Mouse (Mus musculus): ENCODE results near the gene Cct3. TPM values are rescaled to one million over a fixed set of nuclear protein-coding genes. Genes with fewer than 3 reads are reported as not detected.

Cct3 gene
- polyA plus RNA-seq, 1 experiment from 2014 or later, result 600 TPM

- Histone ChIP-seq H3K36me3 (peaks cover 21% of the 10 kb centered on the region), H3K9ac (peak overlapping the region; percentile 51), H3K27ac (peak overlapping the region; percentile 90), H3K4me3 (peak overlapping the region; percentile 78), H3K9me3 (no peaks in the 10 kb centered on the region), H3K4me1 (peaks cover 14% of the 10 kb centered on the region), H3K27me3 (no peaks in the 10 kb centered on the region), H3K4me2 (replicated peaks) (peak overlapping the region; percentile 59)
- 2% methylated on average over 12 of the region's 12 CpGs for WGBS
- peak; percentile 19; the same call in 1 of the 2 replicates for ATAC-seq (ENCODE audit: insufficient number of reproducible peaks, insufficient read depth, low FRiP score, low TSS enrichment)
These were observed 781 bp upstream of the Cct3 start for GRCm38 (mm10) chr3:88296110-88296560.

- no peaks in the 10 kb centered on the region for H3K27me3 ChIP-seq
- H3K4me1 ChIP-seq, result peaks cover 14% of the 10 kb centered on the region
- no peak for ATAC-seq (ENCODE audit: insufficient number of reproducible peaks, insufficient read depth, low FRiP score, low TSS enrichment)
- H3K4me2 ChIP-seq (replicated peaks), result peak overlapping the region; percentile 85
- H3K27ac ChIP-seq, result peak overlapping the region; percentile 94
- no peaks in the 10 kb centered on the region for H3K9me3 ChIP-seq
- under 1% methylated on average over 30 of the region's 30 CpGs for WGBS
- H3K36me3 ChIP-seq, result peaks cover 32% of the 10 kb centered on the region
- H3K9ac ChIP-seq, result peak overlapping the region; percentile 84
- peak overlapping the region; percentile 78 for H3K4me3 ChIP-seq
These were observed 470 bp downstream of the Cct3 start for GRCm38 (mm10) chr3:88297321-88297851.

GRCm38 (mm10) chr3:88299172-88299571, 2.3 kb downstream of the Cct3 start:
- Histone ChIP-seq H3K9me3 (no peaks in the 10 kb centered on the region), H3K27me3 (no peaks in the 10 kb centered on the region), H3K4me3 (no peak overlapping the region), H3K4me1 (peaks cover 14% of the 10 kb centered on the region), H3K4me2 (replicated peaks) (no peak overlapping the region), H3K9ac (no peak overlapping the region), H3K27ac (no peak overlapping the region), H3K36me3 (peaks cover 48% of the 10 kb centered on the region)
- ATAC-seq (ENCODE audit: insufficient number of reproducible peaks, insufficient read depth, low FRiP score, low TSS enrichment), result no peak
- 95% methylated on average over 1 of the region's 1 CpGs for WGBS

- WGBS, result 2% methylated on average over 10 of the region's 10 CpGs
- Histone ChIP-seq H3K27ac (no peak within 1 kb of the TSS), H3K4me1 (peaks cover 13% of the 10 kb centered on the region), H3K9me3 (no peaks in the 10 kb centered on the region), H3K9ac (peak within 1 kb of the TSS; percentile 76), H3K36me3 (peaks cover 59% of the 10 kb centered on the region), H3K27me3 (no peaks in the 10 kb centered on the region), H3K4me2 (replicated peaks) (peak within 1 kb of the TSS; percentile 93), H3K4me3 (peak within 1 kb of the TSS; percentile 86)
- peak; percentile 43; the same call in 1 of the 2 replicates for ATAC-seq (ENCODE audit: insufficient number of reproducible peaks, insufficient read depth, low FRiP score, low TSS enrichment)
These were observed 28.1 kb downstream of the Cct3 start, which contains the start of gene Glmp for GRCm38 (mm10) chr3:88324951-88325405. Gene Glmp (plus strand): TSS chr3:88325023.

GRCm38 (mm10) chr3:88328956-88329355, 32.0 kb downstream of the Cct3 start:
- no peak overlapping the region for H3K27ac ChIP-seq
- ATAC-seq (ENCODE audit: insufficient number of reproducible peaks, insufficient read depth, low FRiP score, low TSS enrichment), result no peak
- no peaks in the 10 kb centered on the region for H3K27me3 ChIP-seq
- no peak overlapping the region for H3K9ac ChIP-seq
- H3K4me1 ChIP-seq, result peaks cover 13% of the 10 kb centered on the region
- peaks cover 29% of the 10 kb centered on the region for H3K36me3 ChIP-seq
- no peaks in the 10 kb centered on the region for H3K9me3 ChIP-seq
- WGBS, result 81% methylated on average over 5 of the region's 5 CpGs
- no peak overlapping the region for H3K4me2 ChIP-seq (replicated peaks)
- no peak overlapping the region for H3K4me3 ChIP-seq

- ATAC-seq (ENCODE audit: insufficient number of reproducible peaks, insufficient read depth, low FRiP score, low TSS enrichment), result no peak
- Histone ChIP-seq H3K4me2 (replicated peaks) (no peak overlapping the region), H3K27me3 (no peaks in the 10 kb centered on the region), H3K27ac (no peak overlapping the region), H3K4me3 (no peak overlapping the region), H3K36me3 (peaks cover 29% of the 10 kb centered on the region), H3K9ac (no peak overlapping the region), H3K9me3 (no peaks in the 10 kb centered on the region), H3K4me1 (peaks cover 14% of the 10 kb centered on the region)
- WGBS, result 33% methylated on average over 2 of the region's 2 CpGs
These were observed 34.4 kb downstream of the Cct3 start for GRCm38 (mm10) chr3:88331282-88331681.

GRCm38 (mm10) chr3:88334029-88334658, 37.2 kb downstream of the Cct3 start:
- peaks cover 6% of the 10 kb centered on the region for H3K36me3 ChIP-seq
- H3K9ac ChIP-seq, result 0 out of 2 replicates have a peak overlapping the region, but pooled peaks have one; percentile 89
- ATAC-seq (ENCODE audit: insufficient number of reproducible peaks, insufficient read depth, low FRiP score, low TSS enrichment), result no peak
- 41% methylated on average over 12 of the region's 12 CpGs for WGBS
- H3K27me3 ChIP-seq, result no peaks in the 10 kb centered on the region
- H3K27ac ChIP-seq, result 0 out of 2 replicates have a peak overlapping the region, but pooled peaks have one; percentile 25
- H3K4me2 ChIP-seq (replicated peaks), result peak overlapping the region; percentile 79
- peaks cover 30% of the 10 kb centered on the region for H3K4me1 ChIP-seq
- H3K4me3 ChIP-seq, result no peak overlapping the region
- no peaks in the 10 kb centered on the region for H3K9me3 ChIP-seq

GRCm38 (mm10) chr3:88334902-88335435, 38.1 kb downstream of the Cct3 start:
- Histone ChIP-seq H3K9ac (peak overlapping the region; percentile 89), H3K4me2 (replicated peaks) (peak overlapping the region; percentile 79), H3K9me3 (no peaks in the 10 kb centered on the region), H3K27me3 (no peaks in the 10 kb centered on the region), H3K27ac (no peak overlapping the region; the same call in 1 of the 2 replicates), H3K36me3 (no peaks in the 10 kb centered on the region), H3K4me1 (peaks cover 30% of the 10 kb centered on the region), H3K4me3 (peak overlapping the region; percentile 80)
- ATAC-seq (ENCODE audit: insufficient number of reproducible peaks, insufficient read depth, low FRiP score, low TSS enrichment), result no peak
- WGBS, result 36% methylated on average over 3 of the region's 3 CpGs

GRCm38 (mm10) chr3:88335436-88336053, 38.6 kb downstream of the Cct3 start:
- Histone ChIP-seq H3K36me3 (no peaks in the 10 kb centered on the region), H3K4me2 (replicated peaks) (peak overlapping the region; percentile 79), H3K9me3 (no peaks in the 10 kb centered on the region), H3K4me1 (peaks cover 30% of the 10 kb centered on the region), H3K4me3 (peak overlapping the region; percentile 80), H3K27ac (peak overlapping the region; percentile 92), H3K9ac (peak overlapping the region; percentile 89), H3K27me3 (no peaks in the 10 kb centered on the region)
- 2% methylated on average over 27 of the region's 27 CpGs for WGBS
- ATAC-seq (ENCODE audit: insufficient number of reproducible peaks, insufficient read depth, low FRiP score, low TSS enrichment), result peak; percentile 59

GRCm38 (mm10) chr3:88336058-88337013, 39.4 kb downstream of the Cct3 start, which contains the start of the genes Tmem79 and Smg5:
Gene Tmem79 (minus strand): TSS chr3:88336148.
Gene Smg5 (plus strand): TSS chr3:88336260.
- H3K9ac ChIP-seq, result peak within 1 kb of the TSS; percentile 89
- 2% methylated on average over 59 of the region's 66 CpGs for WGBS
- H3K9me3 ChIP-seq, result no peaks in the 10 kb centered on the region
- peaks cover 30% of the 10 kb centered on the region for H3K4me1 ChIP-seq
- ATAC-seq (ENCODE audit: insufficient number of reproducible peaks, insufficient read depth, low FRiP score, low TSS enrichment), result peak; percentile 88
- peak within 1 kb of the TSS; percentile 80 for H3K4me3 ChIP-seq
- H3K27me3 ChIP-seq, result no peaks in the 10 kb centered on the region
- H3K4me2 ChIP-seq (replicated peaks), result peak within 1 kb of the TSS; percentile 79
- no peaks in the 10 kb centered on the region for H3K36me3 ChIP-seq
- H3K27ac ChIP-seq, result peak within 1 kb of the TSS; percentile 92

Measured in embryonic facial prominence, embryonic 12.5 days (tissue).